Mouse (Mus musculus): ENCODE measurements at regions not wholly inside any gene's neighbourhood (a gene's known extent, or its start where the extent isn't known, plus 50 kb on each side); places are given as distances from the start of the nearest gene placed in this dataset.
"Not testable (repeated sequence)": the region's sequence is repeated elsewhere in the genome, so short reads cannot be mapped to it uniquely, and the experiment has no call there.

GRCm38 (mm10) chr14:47935401-47935800 is 185.2 kb upstream of the Peli2 start:
- no peaks in the 10 kb centered on the region for H3K36me3 ChIP-seq
- H3K4me1 ChIP-seq (replicated peaks): no peaks in the 10 kb centered on the region
- WGBS: 94% methylated on average over 6 of the region's 6 CpGs
- no peaks in the 10 kb centered on the region for H3K27me3 ChIP-seq (replicated peaks)
- no peak overlapping the region for H3K27ac ChIP-seq (ENCODE audit: poor library complexity, severe bottlenecking)
- no peak for ATAC-seq (ENCODE audit: insufficient number of reproducible peaks, low FRiP score)
- no peak overlapping the region for H3K4me2 ChIP-seq
- no peak overlapping the region for H3K4me3 ChIP-seq
- H3K9ac ChIP-seq: no peak overlapping the region
- no peaks in the 10 kb centered on the region for H3K9me3 ChIP-seq (replicated peaks)

GRCm38 (mm10) chr14:47937081-47937651 is 183.5 kb upstream of the Peli2 start:
- Histone ChIP-seq H3K4me3 (no peak overlapping the region), H3K9me3 (replicated peaks) (no peaks in the 10 kb centered on the region), H3K4me2 (no peak overlapping the region), H3K9ac (no peak overlapping the region), H3K4me1 (replicated peaks) (no peaks in the 10 kb centered on the region), H3K27ac (ENCODE audit: poor library complexity, severe bottlenecking) (no peak overlapping the region), H3K27me3 (replicated peaks) (no peaks in the 10 kb centered on the region), H3K36me3 (no peaks in the 10 kb centered on the region)
- WGBS: 79% methylated on average over 7 of the region's 7 CpGs
- no peak for ATAC-seq (ENCODE audit: insufficient number of reproducible peaks, low FRiP score)

GRCm38 (mm10) chr14:47939781-47940590 is 180.6 kb upstream of the Peli2 start:
- ATAC-seq (ENCODE audit: insufficient number of reproducible peaks, low FRiP score): no peak
- H3K4me3 ChIP-seq: no peak overlapping the region
- H3K4me2 ChIP-seq: no peak overlapping the region
- WGBS: 62% methylated on average over 7 of the region's 7 CpGs
- no peak overlapping the region for H3K9ac ChIP-seq
- no peaks in the 10 kb centered on the region for H3K4me1 ChIP-seq (replicated peaks)
- H3K27me3 ChIP-seq (replicated peaks): no peaks in the 10 kb centered on the region
- H3K27ac ChIP-seq (ENCODE audit: poor library complexity, severe bottlenecking): no peak overlapping the region
- H3K9me3 ChIP-seq (replicated peaks): no peaks in the 10 kb centered on the region
- no peaks in the 10 kb centered on the region for H3K36me3 ChIP-seq

GRCm38 (mm10) chr14:47942671-47943070 is 178.0 kb upstream of the Peli2 start:
- no peaks in the 10 kb centered on the region for H3K4me1 ChIP-seq (replicated peaks)
- no peak overlapping the region for H3K4me2 ChIP-seq
- H3K4me3 ChIP-seq: no peak overlapping the region
- H3K27ac ChIP-seq (ENCODE audit: poor library complexity, severe bottlenecking): no peak overlapping the region
- ATAC-seq (ENCODE audit: insufficient number of reproducible peaks, low FRiP score): no peak
- no peaks in the 10 kb centered on the region for H3K36me3 ChIP-seq
- H3K9me3 ChIP-seq (replicated peaks): no peaks in the 10 kb centered on the region
- H3K9ac ChIP-seq: no peak overlapping the region
- no peaks in the 10 kb centered on the region for H3K27me3 ChIP-seq (replicated peaks)

DNA sequence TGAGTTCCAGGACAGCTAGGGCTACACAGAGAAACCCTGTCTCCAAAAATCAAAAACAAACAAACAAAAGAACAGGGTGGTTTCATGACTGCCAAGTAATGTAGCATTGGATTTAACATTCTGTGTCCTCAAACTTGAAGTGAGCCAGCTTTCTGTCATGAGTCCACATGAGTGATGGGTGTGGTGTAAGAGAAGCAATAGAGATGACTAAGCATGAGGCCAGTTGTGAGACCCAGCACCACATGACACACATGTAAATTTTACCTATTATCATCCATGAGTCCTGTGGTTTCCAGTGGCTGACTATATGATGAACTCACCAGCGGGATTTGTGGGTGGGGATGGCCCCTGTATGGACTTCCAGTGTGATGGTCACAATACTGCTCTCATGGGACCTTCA is 176.0 kb upstream of the Peli2 start:
- Histone ChIP-seq H3K36me3 (no peaks in the 10 kb centered on the region), H3K27me3 (replicated peaks) (no peaks in the 10 kb centered on the region), H3K9ac (no peak overlapping the region), H3K4me3 (no peak overlapping the region), H3K4me1 (replicated peaks) (no peaks in the 10 kb centered on the region), H3K27ac (ENCODE audit: poor library complexity, severe bottlenecking) (no peak overlapping the region), H3K4me2 (no peak overlapping the region), H3K9me3 (replicated peaks) (no peaks in the 10 kb centered on the region)
- WGBS: 81% methylated on average over 1 of the region's 1 CpGs
- no peak for ATAC-seq (ENCODE audit: insufficient number of reproducible peaks, low FRiP score)

DNA sequence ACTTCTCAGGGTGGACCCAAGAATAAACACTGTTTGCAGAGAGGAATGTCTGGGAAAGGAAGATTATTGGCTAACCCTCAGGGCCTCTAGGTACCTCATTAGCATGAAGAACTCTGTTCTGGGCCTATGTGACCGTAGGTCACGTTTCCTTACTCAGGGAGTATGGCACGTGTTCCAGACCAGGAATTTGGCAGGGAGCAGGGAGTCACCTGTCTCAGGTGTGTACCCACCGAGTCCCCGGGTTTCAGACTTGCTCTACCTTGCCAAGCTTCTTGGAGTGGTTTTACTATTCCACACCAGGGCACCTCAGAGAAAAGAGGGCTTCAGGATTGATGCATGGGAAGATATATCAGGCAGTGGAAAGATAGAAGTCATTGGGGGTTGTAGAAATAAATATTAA is 169.6 kb upstream of the Peli2 start:
- ATAC-seq (ENCODE audit: insufficient number of reproducible peaks, low FRiP score): no peak
- 77% methylated on average over 5 of the region's 5 CpGs for WGBS
- H3K4me3 ChIP-seq: no peak overlapping the region

DNA sequence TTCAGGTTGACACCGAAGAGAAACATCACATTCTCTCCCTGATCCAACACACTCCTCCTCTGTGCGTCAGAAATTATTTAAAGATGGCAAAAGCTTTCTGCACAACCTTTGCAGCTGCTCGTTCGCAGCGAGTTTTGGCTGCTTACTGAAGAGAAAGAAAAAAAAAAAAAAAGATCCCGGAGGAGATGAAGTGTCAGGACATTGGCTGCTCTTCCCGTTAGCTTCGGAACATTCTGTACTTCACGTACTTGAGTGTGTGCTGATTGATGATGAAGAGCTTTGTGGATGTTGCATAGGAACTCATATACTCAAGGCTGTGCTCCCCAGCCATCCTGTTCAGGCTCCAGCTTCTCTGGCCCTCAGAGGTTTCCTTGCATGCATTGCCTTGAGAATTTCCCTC is 162.5 kb upstream of the Peli2 start:
- WGBS: 71% methylated on average over 9 of the region's 9 CpGs

More for the DNA sequence above, 169.6 kb upstream of the Peli2 start:
- Histone ChIP-seq H3K27ac (ENCODE audit: poor library complexity, severe bottlenecking) (no peak overlapping the region), H3K9me3 (replicated peaks) (no peaks in the 10 kb centered on the region), H3K36me3 (no peaks in the 10 kb centered on the region), H3K4me1 (replicated peaks) (no peaks in the 10 kb centered on the region), H3K27me3 (replicated peaks) (no peaks in the 10 kb centered on the region), H3K9ac (no peak overlapping the region), H3K4me2 (no peak overlapping the region)

DNA sequence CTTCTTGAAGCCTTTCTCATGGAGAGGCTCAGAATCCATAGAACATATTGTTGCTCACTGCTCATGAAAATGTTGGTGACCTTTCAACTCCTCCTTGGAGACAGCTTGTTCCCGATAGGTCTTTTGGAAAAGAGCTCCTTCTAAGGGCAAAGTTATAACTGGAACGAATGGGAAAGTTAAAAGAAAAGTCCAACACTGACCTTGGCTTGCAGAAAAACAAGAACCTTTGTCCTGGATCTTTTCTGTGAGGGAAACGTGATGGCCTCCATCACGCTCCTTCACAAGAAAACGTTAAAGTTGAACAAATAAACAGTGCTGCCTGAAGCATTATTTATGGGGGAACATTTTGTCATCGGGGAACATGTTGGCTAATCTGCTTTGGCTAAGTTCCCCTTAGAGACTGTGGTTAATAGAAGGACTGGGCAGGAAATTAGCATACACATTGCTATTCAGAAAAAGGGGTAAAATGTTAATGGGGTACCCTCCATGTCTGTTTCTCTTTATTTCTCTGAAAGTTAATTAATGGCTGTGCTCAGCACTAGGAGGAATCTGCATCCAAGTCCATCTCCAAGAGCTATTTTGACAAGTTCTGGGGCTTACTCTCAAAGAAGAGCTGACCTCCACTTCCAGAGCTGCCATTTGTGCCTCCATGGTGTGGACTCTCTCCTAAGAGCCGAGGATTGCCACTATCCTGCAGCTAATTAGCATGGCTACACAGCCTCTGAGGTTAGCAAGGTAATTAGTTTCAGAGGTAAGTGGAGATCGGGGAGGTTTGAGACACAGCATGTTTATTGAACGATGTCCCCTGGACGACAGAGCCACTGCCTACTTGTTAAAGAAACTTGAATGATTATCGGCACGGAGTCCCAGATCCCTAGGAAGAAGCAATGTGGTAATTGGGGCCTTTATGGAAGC is 161.0 kb upstream of the Peli2 start:
- WGBS: 69% methylated on average over 12 of the region's 12 CpGs
- H3K4me3 ChIP-seq: no peak overlapping the region

More for the DNA sequence above, 162.5 kb upstream of the Peli2 start:
- ATAC-seq (ENCODE audit: insufficient number of reproducible peaks, low FRiP score): no peak
- Histone ChIP-seq H3K27ac (ENCODE audit: poor library complexity, severe bottlenecking) (no peak overlapping the region), H3K36me3 (no peaks in the 10 kb centered on the region), H3K4me2 (no peak overlapping the region), H3K9me3 (replicated peaks) (peaks cover 6% of the 10 kb centered on the region; the same call in 1 of the 2 replicates), H3K4me1 (replicated peaks) (no peaks in the 10 kb centered on the region), H3K27me3 (replicated peaks) (no peaks in the 10 kb centered on the region), H3K9ac (no peak overlapping the region), H3K4me3 (no peak overlapping the region)

DNA sequence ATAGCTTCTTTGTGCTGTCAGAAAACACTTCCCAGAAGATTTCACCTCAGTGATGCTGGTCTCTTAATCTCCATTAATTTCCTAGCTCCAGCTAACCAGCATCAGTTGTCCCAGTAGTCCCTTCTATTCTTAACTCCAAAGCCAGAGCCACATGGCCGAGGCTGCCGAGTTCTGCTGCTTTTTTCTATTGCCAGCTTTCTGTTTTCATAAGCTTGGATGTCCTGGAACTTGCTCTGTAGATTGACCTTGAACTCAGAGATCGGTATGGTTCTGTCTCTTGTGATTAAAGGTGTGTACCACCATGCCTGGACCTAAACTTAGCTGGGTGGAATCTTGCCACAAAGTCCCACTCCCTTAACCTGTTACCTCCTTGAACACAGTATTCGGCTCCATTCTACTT is 155.8 kb upstream of the Peli2 start:
- not testable (repeated sequence) for H3K9me3 ChIP-seq (replicated peaks); ATAC-seq (ENCODE audit: insufficient number of reproducible peaks, low FRiP score); H3K4me2 ChIP-seq; H3K9ac ChIP-seq; H3K36me3 ChIP-seq; H3K27me3 ChIP-seq (replicated peaks); H3K4me1 ChIP-seq (replicated peaks); H3K27ac ChIP-seq (ENCODE audit: poor library complexity, severe bottlenecking); H3K4me3 ChIP-seq
- 79% methylated on average over 4 of the region's 4 CpGs for WGBS

More for the DNA sequence above, 161.0 kb upstream of the Peli2 start:
- H3K36me3 ChIP-seq: no peaks in the 10 kb centered on the region
- no peak overlapping the region for H3K27ac ChIP-seq (ENCODE audit: poor library complexity, severe bottlenecking)
- peaks cover 6% of the 10 kb centered on the region; the same call in 1 of the 2 replicates for H3K9me3 ChIP-seq (replicated peaks)
- H3K4me2 ChIP-seq: no peak overlapping the region
- no peaks in the 10 kb centered on the region for H3K27me3 ChIP-seq (replicated peaks)
- no peak overlapping the region for H3K9ac ChIP-seq
- ATAC-seq (ENCODE audit: insufficient number of reproducible peaks, low FRiP score): no peak
- H3K4me1 ChIP-seq (replicated peaks): no peaks in the 10 kb centered on the region

DNA sequence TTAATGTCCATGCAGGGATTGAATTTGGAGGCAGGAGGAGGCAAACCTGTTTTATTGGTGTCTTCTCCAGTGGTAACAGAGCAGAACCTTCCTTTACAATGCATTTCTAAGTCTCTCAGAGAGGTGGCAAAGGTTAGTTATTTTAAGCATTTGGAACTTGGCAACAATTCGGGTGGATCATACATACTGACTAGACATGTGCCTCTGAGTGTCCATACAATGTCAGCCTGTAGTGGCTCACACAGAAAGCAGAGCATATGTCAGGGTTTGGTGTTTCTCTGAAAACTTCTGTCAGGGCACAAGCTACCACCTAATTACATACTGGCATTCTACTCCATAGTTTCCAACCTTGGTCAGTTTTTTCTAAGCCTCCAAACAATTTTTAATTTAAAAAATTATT is 150.8 kb upstream of the Peli2 start:
- 0 out of 2 replicates have a peak, but pooled peaks cover 4% of the 10 kb centered on the region for H3K9me3 ChIP-seq (replicated peaks)
- no peak overlapping the region for H3K9ac ChIP-seq
- 41% methylated on average over 1 of the region's 1 CpGs for WGBS
- no peak overlapping the region for H3K4me2 ChIP-seq
- ATAC-seq (ENCODE audit: insufficient number of reproducible peaks, low FRiP score): no peak
- H3K36me3 ChIP-seq: no peaks in the 10 kb centered on the region
- no peaks in the 10 kb centered on the region for H3K4me1 ChIP-seq (replicated peaks)
- H3K27ac ChIP-seq (ENCODE audit: poor library complexity, severe bottlenecking): no peak overlapping the region
- H3K27me3 ChIP-seq (replicated peaks): no peaks in the 10 kb centered on the region
- no peak overlapping the region for H3K4me3 ChIP-seq

- H3K4me2 ChIP-seq; H3K27ac ChIP-seq (ENCODE audit: poor library complexity, severe bottlenecking); H3K27me3 ChIP-seq (replicated peaks); H3K9ac ChIP-seq; H3K9me3 ChIP-seq (replicated peaks); H3K4me1 ChIP-seq (replicated peaks); H3K4me3 ChIP-seq; ATAC-seq (ENCODE audit: insufficient number of reproducible peaks, low FRiP score); H3K36me3 ChIP-seq: not testable (repeated sequence)
- WGBS: 93% methylated on average over 20 of the region's 20 CpGs
These were observed 147.5 kb upstream of the Peli2 start for GRCm38 (mm10) chr14:47973161-47973560.
